Mouse (Mus musculus) neural tube, embryonic 14.5 days (tissue): ENCODE data around the gene Gm5136. TPM values are rescaled to one million over a fixed set of nuclear protein-coding genes. Genes with fewer than 3 reads are reported as not detected.

Source experiments
- ATAC-seq: fragments of 200-750 bp; cut with Nextera tagmentation; 2 replicates; pipeline ENCODE4 v1.8.0; 2017; ENCODE audit warnings: low read depth, mild to moderate bottlenecking, moderate TSS enrichment, moderate library complexity
- H3K27ac ChIP-seq: fragments of 300-500 bp; sonication (generic); 2 replicates; pipeline ENCODE4 v1.5.1; 2014; ENCODE audit warnings: low read depth, mild to moderate bottlenecking, control low read depth, low read length, moderate library complexity, mixed read lengths
- H3K27me3 ChIP-seq: fragments of 300-500 bp; sonication (generic); 2 replicates; pipeline ENCODE4 v1.6.1; 2014; ENCODE audit warnings: low read length; ENCODE audit not compliant: control insufficient read depth, insufficient read depth
- H3K36me3 ChIP-seq: fragments of 300-500 bp; sonication (generic); 2 replicates; pipeline ENCODE4 v1.6.1; 2014; ENCODE audit warnings: low read length, mixed read lengths; ENCODE audit not compliant: control insufficient read depth, insufficient read depth
- H3K4me1 ChIP-seq: fragments of 300-500 bp; sonication (generic); 2 replicates; pipeline ENCODE4 v1.6.1; 2014; ENCODE audit warnings: low read length; ENCODE audit not compliant: control insufficient read depth, insufficient read depth
- H3K4me2 ChIP-seq: fragments of 300-500 bp; sonication (generic); 2 replicates; pipeline ENCODE4 v1.6.1; 2014; ENCODE audit warnings: mild to moderate bottlenecking, low read depth, low read length, control low read depth
- H3K4me3 ChIP-seq: fragments of 300-500 bp; sonication (generic); 2 replicates; pipeline ENCODE4 v1.5.1; 2014; ENCODE audit warnings: low read depth, low read length, control low read depth, mixed read lengths
- H3K9ac ChIP-seq: fragments of 300-500 bp; sonication (generic); replicated peaks from 2 replicates; pipeline ENCODE4 v1.6.1; 2014; ENCODE audit warnings: low read depth, mild to moderate bottlenecking, control low read depth, low read length, mixed read lengths
- H3K9me3 ChIP-seq: fragments of 300-500 bp; sonication (generic); 2 replicates; pipeline ENCODE4 v1.6.1; 2016; ENCODE audit warnings: low read length; ENCODE audit not compliant: control insufficient read depth
- WGBS: fragments of 180-500 bp; shearing (Covaris S2); extraction: QIAGEN DNeasy Blood & Tissue Kit; methylation state at CpG from one replicate; pipeline ENCODE4 v1.1.7; 2014; 5-methylcytosine and 5-hydroxymethylcytosine counted together
- polyA plus RNA-seq: library from polyadenylated mRNA; unstranded; fragments of >200 nt; fragmentation: Nextera tagmentation; extraction: Ambion mirVana; gene quantifications from 2 replicates; pipeline ENCODE4 v1.2.1, GENCODE M21; 2014

The Gm5136 gene
- polyA plus RNA-seq, 1 experiment from 2014 or later: 0.67 TPM

GRCm38 (mm10) chr10:108656898-108657297 lies 43.1 kb downstream of the Gm5136 start:
- WGBS: 87% methylated on average over 4 of the region's 4 CpGs
- H3K9me3 ChIP-seq: no peaks in the 10 kb centered on the region
- H3K36me3 ChIP-seq: no peaks in the 10 kb centered on the region
- H3K27ac ChIP-seq: no peak overlapping the region
- no peak overlapping the region for H3K4me2 ChIP-seq
- H3K27me3 ChIP-seq: no peaks in the 10 kb centered on the region
- H3K4me1 ChIP-seq: no peaks in the 10 kb centered on the region
- no peak for ATAC-seq
- H3K4me3 ChIP-seq: no peak overlapping the region
- H3K9ac ChIP-seq: no peak overlapping the region

- 94% methylated on average over 11 of the region's 11 CpGs for WGBS
- ATAC-seq: no peak
- H3K9me3 ChIP-seq: no peaks in the 10 kb centered on the region
- H3K9ac ChIP-seq: no peak overlapping the region
- no peak overlapping the region for H3K4me2 ChIP-seq
- no peaks in the 10 kb centered on the region for H3K27me3 ChIP-seq
- H3K4me1 ChIP-seq: no peaks in the 10 kb centered on the region
- no peaks in the 10 kb centered on the region for H3K36me3 ChIP-seq
- no peak overlapping the region for H3K27ac ChIP-seq
- no peak overlapping the region for H3K4me3 ChIP-seq
Observed at GRCm38 (mm10) chr10:108655074-108655473, 44.9 kb downstream of the Gm5136 start.

GRCm38 (mm10) chr10:108652831-108653230 lies 47.1 kb downstream of the Gm5136 start:
- Histone ChIP-seq H3K4me3 (no peak overlapping the region), H3K27ac (no peak overlapping the region), H3K4me1 (no peaks in the 10 kb centered on the region), H3K27me3 (no peaks in the 10 kb centered on the region), H3K9ac (no peak overlapping the region), H3K9me3 (no peaks in the 10 kb centered on the region), H3K36me3 (no peaks in the 10 kb centered on the region), H3K4me2 (no peak overlapping the region)
- WGBS: 49% methylated on average over 8 of the region's 8 CpGs
- ATAC-seq: no peak

GRCm38 (mm10) chr10:108652066-108652465 lies 47.9 kb downstream of the Gm5136 start:
- no peak for ATAC-seq
- no peaks in the 10 kb centered on the region for H3K36me3 ChIP-seq
- 91% methylated on average over 8 of the region's 8 CpGs for WGBS
- no peaks in the 10 kb centered on the region for H3K9me3 ChIP-seq
- H3K9ac ChIP-seq: no peak overlapping the region
- no peaks in the 10 kb centered on the region for H3K27me3 ChIP-seq
- no peaks in the 10 kb centered on the region for H3K4me1 ChIP-seq
- H3K27ac ChIP-seq: no peak overlapping the region
- H3K4me2 ChIP-seq: no peak overlapping the region
- H3K4me3 ChIP-seq: no peak overlapping the region

- no peak for ATAC-seq
- no peaks in the 10 kb centered on the region for H3K36me3 ChIP-seq
- H3K27me3 ChIP-seq: no peaks in the 10 kb centered on the region
- no peak overlapping the region for H3K4me2 ChIP-seq
- 70% methylated on average over 7 of the region's 7 CpGs for WGBS
- H3K9me3 ChIP-seq: no peaks in the 10 kb centered on the region
- no peak overlapping the region for H3K4me3 ChIP-seq
- no peaks in the 10 kb centered on the region for H3K4me1 ChIP-seq
- no peak overlapping the region for H3K9ac ChIP-seq
- H3K27ac ChIP-seq: peak overlapping the region; percentile 23; the same call in 1 of the 2 replicates
Observed at GRCm38 (mm10) chr10:108649174-108649573, 50.8 kb downstream of the Gm5136 start.
